Mouse (Mus musculus) layer of hippocampus, adult 8-10 months (tissue): ENCODE results near the gene Naa16. TPM values are rescaled to one million over a fixed set of nuclear protein-coding genes. Genes with fewer than 3 reads are reported as not detected.

Experiments used
- DNase-seq, 2 experiments: peaks; one replicate each; pipeline ENCODE4 v3.0.0; 2022; ENCODE audit warnings: low spot score in 2 of 2
- total RNA-seq, 4 experiments: library from RNA; stranded (reverse); gene quantifications; 2 replicates each; pipeline ENCODE4 v1.2.4; 2022

Gene Naa16
- total RNA-seq, 4 experiments from 2014 or later = 14.6 to 17.0 (median 16.3) TPM

- DNase-seq = no peak
Measured at GRCm38 (mm10) chr14:79275870-79276395, 114.6 kb downstream of the Naa16 start.

DNA sequence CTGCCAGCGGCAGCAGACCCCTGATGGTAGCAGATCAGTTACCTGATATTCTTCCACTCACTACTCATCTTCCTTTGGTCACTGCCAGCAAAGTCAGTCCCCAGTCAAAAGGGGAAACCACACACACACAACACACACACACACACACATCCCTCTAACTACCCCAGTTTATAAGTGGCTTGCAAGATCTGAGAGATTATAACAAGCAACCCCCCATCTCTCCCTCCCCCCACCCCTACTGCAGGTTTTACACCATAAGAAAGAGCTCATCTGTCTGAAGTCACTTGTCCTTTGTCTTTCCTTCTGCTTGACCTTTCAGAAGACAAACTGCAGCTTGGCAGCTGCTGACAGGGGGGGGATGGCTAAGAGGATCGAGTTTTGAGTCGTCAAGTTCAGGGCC, 115.1 kb downstream of the Naa16 start:
- DNase-seq = no peak

Other genes starting within 250 kb of the Naa16 start
- gene Zfp957, start 143.4 kb downstream of the Naa16 start, total RNA-seq = not detected
- gene Rgcc, start 89.1 kb downstream of the Naa16 start, total RNA-seq = 10 to 100 TPM; 32.3 to 39.8 (median 33.4) TPM
- gene Mtrf1, start 7.0 kb upstream of the Naa16 start, total RNA-seq = 1 to 10 TPM; 5.5 to 7.6 (median 5.9) TPM
- gene Kbtbd7, start 35.7 kb upstream of the Naa16 start, total RNA-seq = 10 to 100 TPM; 38.4 to 44.3 (median 41.1) TPM
- gene Kbtbd6, start 61.1 kb upstream of the Naa16 start, total RNA-seq = 1 to 10 TPM in 3 of 4 experiments, under 1 TPM in 1; 0.89 to 1.2 (median 1.1) TPM
- gene Elf1, start 90.4 kb upstream of the Naa16 start, total RNA-seq = 1 to 10 TPM; 4.2 to 7.9 (median 6.2) TPM
- gene Wbp4, start 90.7 kb upstream of the Naa16 start, total RNA-seq = 10 to 100 TPM; 47.9 to 53.4 (median 48.8) TPM
- gene Sugt1, start 196.9 kb upstream of the Naa16 start, total RNA-seq = 10 to 100 TPM; 76.6 to 98.3 (median 84.8) TPM